29 mouse cellular contexts compared by ENCODE assay signal in the genomic region with DNA sequence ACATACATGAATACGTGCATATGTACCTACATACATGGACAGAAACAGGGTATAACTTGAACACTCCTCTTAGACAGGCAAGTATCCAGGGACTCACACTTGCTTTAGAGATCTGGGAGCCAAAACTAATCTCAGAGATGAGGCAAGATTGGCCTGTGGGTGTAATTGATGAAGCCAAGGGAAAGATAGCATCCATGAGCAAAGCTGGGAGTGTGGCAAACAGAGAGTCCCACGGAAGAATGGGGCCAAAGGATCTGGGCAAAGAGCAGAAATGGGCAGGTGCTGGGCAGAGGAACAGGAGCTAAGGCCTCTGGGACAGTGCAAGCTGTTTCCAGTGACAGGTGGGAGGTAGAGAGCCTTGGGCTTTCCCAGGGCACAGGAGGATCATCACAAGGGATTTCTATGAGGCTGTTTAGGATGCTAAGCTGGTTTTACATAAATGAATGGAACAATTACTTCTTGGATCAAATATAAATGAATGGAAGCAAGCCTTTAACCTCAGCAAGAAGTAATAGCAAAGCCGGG. TPM values are rescaled to one million over a fixed set of nuclear protein-coding genes. Genes with fewer than 3 reads are reported as not detected.
A peak's percentile ranks its signal among the peaks of the same experiment; 100 is the strongest.
DNase-seq lines count a peak whose midpoint lies in the region; ATAC-seq lines count a peak whose summit lies in the region.
"Had no signal": no experiment of that assay in that cellular context is flagged by ENCODE, and none has a peak within 500 bp of the region (broad histone marks: within the 10 kb centered on the region; RNA-seq: fewer than 3 reads in every experiment).

No protein-coding gene starts in this region.

- H3K9me3 ChIP-seq in heart, embryonic 11.5 days (replicated peaks; ENCODE audit: control insufficient read depth, low read length) = no peaks in the 10 kb centered on the region
- H3K9me3 ChIP-seq in midbrain, embryonic 11.5 days (ENCODE audit: control insufficient read depth, low read length) = no peaks in the 10 kb centered on the region
- no peaks in the 10 kb centered on the region for H3K9me3 ChIP-seq in midbrain, embryonic 15.5 days
- H3K9me3 ChIP-seq in intestine, embryonic 15.5 days = no peaks in the 10 kb centered on the region
- H3K9me3 ChIP-seq: embryonic facial prominence, embryonic 12.5 days; embryonic facial prominence, embryonic 15.5 days; forebrain, embryonic 13.5 days; forebrain, embryonic 15.5 days; G1E had no signal

- H3K4me1 ChIP-seq in heart, embryonic 11.5 days (ENCODE audit: control insufficient read depth, insufficient read depth, low read length) = no peaks in the 10 kb centered on the region
- H3K4me1 ChIP-seq in midbrain, embryonic 11.5 days (ENCODE audit: control insufficient read depth, insufficient read depth, low read length) = peaks cover 3% of the 10 kb centered on the region; the same call in 1 of the 2 replicates
- H3K4me1 ChIP-seq in midbrain, embryonic 15.5 days = peaks cover 3% of the 10 kb centered on the region
- H3K4me1 ChIP-seq in intestine, embryonic 15.5 days (replicated peaks) = no peaks in the 10 kb centered on the region
- H3K4me1 ChIP-seq: embryonic facial prominence, embryonic 12.5 days; embryonic facial prominence, embryonic 15.5 days had no signal

- no peak for ATAC-seq in heart, embryonic 11.5 days (replicated peaks; ENCODE audit: insufficient number of reproducible peaks, low FRiP score, low TSS enrichment)
- no peak for ATAC-seq in midbrain, embryonic 11.5 days (ENCODE audit: low FRiP score)
- ATAC-seq in midbrain, embryonic 15.5 days (replicated peaks) = no peak
- ATAC-seq in intestine, embryonic 15.5 days = no peak
- ATAC-seq: activated CD4-positive, CD25-positive, alpha-beta regulatory T cell, adult 4 months; CD4-positive, CD25-positive, alpha-beta regulatory T cell, adult 4 months; forebrain, embryonic 13.5 days; forebrain, embryonic 15.5 days; forebrain, postnatal 0 days; Patski had no signal

- DNase-seq in cerebellum, postnatal 10 days = peak; percentile 8 to 19
- no peak for DNase-seq in cerebellum, adult 18-20 months
- peak; percentile 51 for DNase-seq in heart, adult 11 months
- DNase-seq in midbrain, embryonic 11.5 days (ENCODE audit: low spot score, missing footprints) = peak; percentile 41
- DNase-seq in gonadal fat pad, adult 2 months (ENCODE audit: low read depth) = peak; percentile 98
- DNase-seq: adrenal gland, adult 2 months; adrenal gland, postnatal 10 days; adrenal gland, postnatal 25 days; B cell, adult 2 months; cerebellum, adult 11 months; cerebellum, adult 2 months; cerebellum, adult 9-10 months; cerebellum, postnatal 14 days; cerebellum, postnatal 36 days; embryo, embryonic 11 days; forebrain, postnatal 0 days had no signal

- no peak overlapping the region for H3K27ac ChIP-seq in heart, embryonic 11.5 days (ENCODE audit: low read depth, low read length)
- H3K27ac ChIP-seq in midbrain, embryonic 11.5 days (ENCODE audit: low read depth, low read length) = no peak overlapping the region
- H3K27ac ChIP-seq in midbrain, embryonic 15.5 days = no peak overlapping the region
- H3K27ac ChIP-seq in intestine, embryonic 15.5 days = no peak overlapping the region
- H3K27ac ChIP-seq: embryonic facial prominence, embryonic 12.5 days; embryonic facial prominence, embryonic 15.5 days; forebrain, embryonic 13.5 days; forebrain, embryonic 15.5 days had no signal

- H3K4me3 ChIP-seq in heart, embryonic 11.5 days (ENCODE audit: low read depth, low read length) = no peak overlapping the region
- H3K4me3 ChIP-seq in midbrain, embryonic 11.5 days (ENCODE audit: low read depth, low read length) = no peak overlapping the region
- H3K4me3 ChIP-seq in midbrain, embryonic 15.5 days = no peak overlapping the region
- no peak overlapping the region for H3K4me3 ChIP-seq in intestine, embryonic 15.5 days (replicated peaks)
- H3K4me3 ChIP-seq: embryonic facial prominence, embryonic 12.5 days; embryonic facial prominence, embryonic 15.5 days; erythroblast, embryonic 14.5 days; forebrain, embryonic 13.5 days; forebrain, embryonic 15.5 days had no signal

- no peaks in the 10 kb centered on the region for H3K36me3 ChIP-seq in heart, embryonic 11.5 days (ENCODE audit: control insufficient read depth, insufficient read depth, low read length)
- H3K36me3 ChIP-seq in midbrain, embryonic 11.5 days (ENCODE audit: control insufficient read depth, insufficient read depth, low read length) = no peaks in the 10 kb centered on the region
- H3K36me3 ChIP-seq in midbrain, embryonic 15.5 days (replicated peaks) = no peaks in the 10 kb centered on the region
- no peaks in the 10 kb centered on the region for H3K36me3 ChIP-seq in intestine, embryonic 15.5 days
- H3K36me3 ChIP-seq: embryonic facial prominence, embryonic 12.5 days; embryonic facial prominence, embryonic 15.5 days; forebrain, embryonic 15.5 days; G1E had no signal

- no peak overlapping the region for H3K9ac ChIP-seq in heart, embryonic 11.5 days (ENCODE audit: low read depth, low read length)
- H3K9ac ChIP-seq in midbrain, embryonic 11.5 days (ENCODE audit: low read length) = no peak overlapping the region
- H3K9ac ChIP-seq in midbrain, embryonic 15.5 days = no peak overlapping the region
- no peak overlapping the region for H3K9ac ChIP-seq in intestine, embryonic 15.5 days
- H3K9ac ChIP-seq: embryonic facial prominence, embryonic 12.5 days; embryonic facial prominence, embryonic 15.5 days; forebrain, embryonic 13.5 days; forebrain, embryonic 15.5 days; forebrain, postnatal 0 days had no signal

- no peak overlapping the region for H3K4me2 ChIP-seq in heart, embryonic 11.5 days
- H3K4me2 ChIP-seq in midbrain, embryonic 11.5 days = no peak overlapping the region
- no peak overlapping the region for H3K4me2 ChIP-seq in midbrain, embryonic 15.5 days
- no peak overlapping the region for H3K4me2 ChIP-seq in intestine, embryonic 15.5 days (replicated peaks)
- H3K4me2 ChIP-seq: embryonic facial prominence, embryonic 12.5 days; embryonic facial prominence, embryonic 15.5 days; forebrain, embryonic 13.5 days; forebrain, embryonic 15.5 days had no signal

- WGBS in heart, embryonic 11.5 days (ENCODE audit: insufficient replicate concordance) = 79% methylated on average over 3 of the region's 3 CpGs
- WGBS in midbrain, embryonic 11.5 days = 73% methylated on average over 3 of the region's 3 CpGs
- WGBS in midbrain, embryonic 15.5 days = 71% methylated on average over 3 of the region's 3 CpGs
- 73% methylated on average over 3 of the region's 3 CpGs for WGBS in intestine, embryonic 15.5 days

- no peaks in the 10 kb centered on the region for H3K27me3 ChIP-seq in heart, embryonic 11.5 days (ENCODE audit: control insufficient read depth, insufficient read depth, low read length)
- H3K27me3 ChIP-seq in midbrain, embryonic 11.5 days (ENCODE audit: control insufficient read depth, insufficient read depth, low read length) = no peaks in the 10 kb centered on the region
- H3K27me3 ChIP-seq in midbrain, embryonic 15.5 days (replicated peaks) = no peaks in the 10 kb centered on the region
- H3K27me3 ChIP-seq in intestine, embryonic 15.5 days (replicated peaks) = no peaks in the 10 kb centered on the region
- H3K27me3 ChIP-seq: CH12.LX; embryonic facial prominence, embryonic 12.5 days; embryonic facial prominence, embryonic 15.5 days; forebrain, embryonic 13.5 days; forebrain, embryonic 15.5 days; Patski had no signal

RNA-seq across cellular contexts. Expression of gene Ncoa1, which starts 22.7 kb away (rescaled TPM):
- polyA plus RNA-seq in heart, embryonic 11.5 days (2014; fragmentation: Nextera tagmentation; extraction: Ambion mirVana) = 9.9 and 10.4 TPM in 2 replicates
- polyA plus RNA-seq in midbrain, embryonic 11.5 days (2014; fragmentation: Nextera tagmentation; extraction: Ambion mirVana) = 4.7 and 4.9 TPM in 2 replicates
- polyA plus RNA-seq in midbrain, embryonic 15.5 days (2015; fragmentation: Nextera tagmentation; extraction: Ambion mirVana) = 12.5 and 14.2 TPM in 2 replicates
- polyA plus RNA-seq in gonadal fat pad, adult 2 months (2012; rRNA removed) = 30.8 and 31.5 TPM in 2 replicates
- 6.3 and 6.7 TPM in 2 replicates for polyA plus RNA-seq in intestine, embryonic 15.5 days (2015; fragmentation: Nextera tagmentation; extraction: Ambion mirVana)

Comparison
In these comparisons a context has a peak if more than half of its experiments do, and no peak if none do; other contexts are left out.
1. DNase-seq: peak in cerebellum, postnatal 10 days (2 of 2), heart, adult 11 months (single experiment), midbrain, embryonic 11.5 days (single experiment) and gonadal fat pad, adult 2 months (single experiment); none in cerebellum, adult 18-20 months (0 of 2).